Mouse (Mus musculus): Measurements from ENCODE around the gene Ddx25.

DNA sequence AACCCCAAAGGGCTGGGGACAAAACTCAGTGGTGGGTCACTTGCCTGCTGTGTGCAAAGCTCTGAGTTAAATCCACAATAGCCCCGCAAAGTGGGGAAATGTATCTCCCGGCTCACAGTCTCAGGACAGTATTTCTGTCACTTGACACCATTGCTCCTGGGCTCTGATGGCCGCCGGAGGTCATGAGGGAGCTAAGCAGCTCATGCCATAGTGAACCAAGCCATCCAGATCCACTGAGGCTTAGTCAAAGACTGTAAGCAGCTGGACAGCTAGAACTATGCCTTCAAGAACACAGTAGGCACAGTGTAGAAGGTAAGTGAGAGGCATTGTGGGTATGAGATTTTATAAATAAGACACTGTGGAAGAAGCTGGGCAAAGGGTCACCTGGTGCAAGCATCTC lies 63.4 kb downstream of the Ddx25 start:
- TF ChIP-seq CTCF (conservative IDR thresholded peaks at IDR 0.05; ENCODE audit: insufficient read depth, insufficient read length, low read depth, low read length) (no peak), POLR2A (IDR thresholded peaks at IDR 0.05; ENCODE audit: low read depth, low read length) (no peak)
